Mouse (Mus musculus) c-Kit-positive CD71-negative TER-119-negative erythroid progenitor cells, embryonic 14.5 days (primary cell): Measurements from ENCODE around the gene Orc2.

ENCODE experiments used
- DNase-seq: peaks from one replicate; pipeline ENCODE4 v3.0.0-alpha.2; 2013; ENCODE audit warnings: low read depth

Orc2 gene

DNA sequence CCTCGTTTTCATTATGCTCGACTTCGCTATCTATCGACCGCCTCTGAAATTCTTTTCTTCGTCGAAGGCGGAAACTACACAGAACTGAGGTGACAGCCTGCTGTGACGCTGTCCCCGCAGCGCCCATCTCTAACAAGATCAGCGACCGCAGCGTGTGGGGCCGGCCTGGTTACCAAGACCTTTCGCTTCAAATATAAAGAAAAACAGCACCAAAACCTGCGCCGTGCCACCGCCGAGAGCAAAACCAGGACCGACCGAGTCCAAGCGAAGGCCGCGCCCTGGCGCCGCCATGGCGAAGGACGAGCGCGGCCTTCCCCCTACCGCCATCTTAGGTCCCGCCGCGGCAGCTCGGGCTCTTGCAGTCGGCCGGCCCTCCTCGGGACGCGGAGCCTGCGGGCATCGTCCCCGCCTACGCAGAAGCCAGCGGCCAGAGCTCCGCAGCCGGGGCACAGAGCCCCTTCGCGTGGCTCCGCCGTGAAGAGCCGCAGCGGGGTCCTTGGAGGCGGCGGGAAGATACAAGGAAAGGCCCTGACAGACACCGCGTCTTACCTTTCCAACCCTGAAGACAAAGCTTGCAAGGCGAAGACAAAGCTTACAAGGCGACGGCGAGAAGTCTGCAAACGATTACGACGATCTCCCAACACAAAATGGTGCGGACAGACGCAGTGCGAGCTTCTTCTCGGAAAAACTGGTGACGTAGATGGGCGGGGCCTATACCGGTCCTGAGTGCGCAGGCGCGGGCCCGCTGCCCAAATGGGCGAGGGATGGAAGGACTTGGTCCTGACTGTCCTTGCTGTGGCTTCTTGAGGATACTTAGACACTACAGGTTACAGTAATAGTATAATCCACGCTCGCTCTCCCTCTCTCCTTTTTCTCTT lies 81.3 kb downstream of the Orc2 start, which contains the start of gene Clk1:
Clk1 (minus strand) TSS at position 696 of the 878 bp plus-strand sequence.
- peak; percentile 87 for DNase-seq

- DNase-seq: peak; percentile 56
These were observed 82.0 kb downstream of the Orc2 start for GRCm38 (mm10) chr1:58422879-58423278.

DNA sequence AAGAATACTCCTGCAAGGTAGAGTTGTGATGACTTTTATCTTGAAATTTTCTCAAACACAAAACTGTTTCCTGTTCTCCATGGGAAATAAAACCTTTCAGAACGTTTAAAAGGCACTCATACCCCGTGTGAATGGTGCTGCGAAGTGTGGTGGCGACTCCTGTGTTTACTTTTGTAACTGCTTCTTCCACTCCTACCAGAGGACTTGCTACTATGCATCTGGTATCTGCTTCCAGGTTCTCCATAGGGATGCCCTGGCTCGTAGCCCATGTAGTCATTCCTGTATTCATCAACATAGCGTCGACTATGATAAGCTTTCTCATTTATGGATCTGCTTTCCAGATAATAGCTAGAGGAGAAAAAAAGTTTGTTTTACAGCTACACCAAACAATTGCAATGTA lies 83.9 kb downstream of the Orc2 start:
- no peak for DNase-seq

GRCm38 (mm10) chr1:58420032-58420431 lies 84.9 kb downstream of the Orc2 start:
- no peak for DNase-seq

- no peak for DNase-seq
These were observed 88.9 kb downstream of the Orc2 start for GRCm38 (mm10) chr1:58416048-58416447.

GRCm38 (mm10) chr1:58415442-58415841 lies 89.5 kb downstream of the Orc2 start:
- DNase-seq: no peak
